Mouse (Mus musculus) adrenal gland, adult 18-20 months (tissue): ENCODE measurements around the gene Ttc25. TPM values are rescaled to one million over a fixed set of nuclear protein-coding genes. Genes with fewer than 3 reads are reported as not detected.
A peak's percentile ranks its signal among the peaks of the same experiment; 100 is the strongest.

Experiments used
- DNase-seq, 2 experiments: peaks; one replicate each; pipeline ENCODE4 v3.0.0; 2021 to 2022; ENCODE audit warnings: low spot score in 2 of 2
- long read RNA-seq, 2 experiments: library from polyadenylated mRNA; stranded (forward); transcript quantifications; one replicate each; pipeline ENCODE4 v2.0.0; 2021
- total RNA-seq, 2 experiments: library from RNA; stranded (reverse); gene quantifications; 1 replicate in 1 of 2; 2 replicates in 1 of 2; pipeline ENCODE4 v1.2.3; 2021

The Ttc25 gene
- 10 to 100 TPM in 1 of 2 experiments, 1 to 10 TPM in 1; 8.8 to 18.8 TPM for total RNA-seq
- long read RNA-seq, experiment 1, partial matches to known transcripts: 21 of 28 reads
- long read RNA-seq, experiment 1, other reads (novel, unspliced or antisense): 4 of 28 reads
- long read RNA-seq, experiment 2, full-length matches to known transcripts: 5 of 58 reads
- long read RNA-seq, experiment 2, partial matches to known transcripts: 42 of 58 reads
- long read RNA-seq, experiment 2, other reads (novel, unspliced or antisense): 11 of 58 reads

DNA sequence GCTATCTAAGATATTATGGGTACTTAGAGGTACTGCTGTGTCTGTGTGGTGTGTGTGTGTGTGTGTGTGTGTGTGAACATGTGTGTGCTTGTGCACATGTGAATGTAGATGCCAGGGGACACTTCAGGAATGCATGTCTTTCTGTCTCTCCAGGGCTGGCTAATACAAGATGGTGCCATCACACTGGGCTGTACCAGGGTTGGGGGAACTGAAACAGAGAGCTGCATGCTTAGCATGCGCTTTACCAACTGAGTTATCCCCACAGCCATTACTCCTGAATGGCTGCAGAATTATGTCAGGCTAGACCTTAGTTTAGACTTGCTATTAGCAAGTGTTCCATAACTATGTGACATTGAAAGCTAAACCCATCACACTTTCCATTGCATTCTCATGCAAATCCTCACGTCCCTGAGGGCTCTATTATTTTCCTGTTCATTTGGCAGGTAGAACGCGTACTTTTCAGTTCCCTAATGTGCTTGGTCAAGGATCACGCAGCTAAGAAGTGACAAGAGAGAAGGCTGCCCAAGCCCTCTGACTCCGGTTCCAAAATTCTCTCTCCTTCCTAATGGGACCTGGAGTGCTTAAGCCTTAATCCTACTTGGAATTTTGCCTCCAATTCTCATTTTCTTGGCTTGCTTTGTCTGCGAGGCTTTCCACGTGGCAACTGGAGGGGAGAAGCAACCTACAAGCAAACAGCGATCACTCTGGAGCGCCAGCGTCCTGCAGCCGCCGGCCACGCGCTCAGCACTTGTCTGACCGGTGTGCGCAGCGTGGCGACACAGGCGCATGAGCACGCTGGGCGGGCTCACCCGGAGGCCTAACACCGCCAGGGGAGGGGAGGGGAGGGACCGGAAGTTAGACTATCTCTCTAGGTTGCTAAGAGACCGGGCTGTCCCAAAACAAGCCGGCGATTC, at the start of gene Ttc25:
Gene Ttc25 (plus strand): TSS at position 776 of the 914 bp plus-strand sequence.
- peak; percentile 85 to 86 for DNase-seq

GRCm38 (mm10) chr11:100500241-100500640, 45.2 kb upstream of the Ttc25 start:
- no peak for DNase-seq

- DNase-seq: no peak
Measured at GRCm38 (mm10) chr11:100500651-100501050, 44.8 kb upstream of the Ttc25 start.

DNA sequence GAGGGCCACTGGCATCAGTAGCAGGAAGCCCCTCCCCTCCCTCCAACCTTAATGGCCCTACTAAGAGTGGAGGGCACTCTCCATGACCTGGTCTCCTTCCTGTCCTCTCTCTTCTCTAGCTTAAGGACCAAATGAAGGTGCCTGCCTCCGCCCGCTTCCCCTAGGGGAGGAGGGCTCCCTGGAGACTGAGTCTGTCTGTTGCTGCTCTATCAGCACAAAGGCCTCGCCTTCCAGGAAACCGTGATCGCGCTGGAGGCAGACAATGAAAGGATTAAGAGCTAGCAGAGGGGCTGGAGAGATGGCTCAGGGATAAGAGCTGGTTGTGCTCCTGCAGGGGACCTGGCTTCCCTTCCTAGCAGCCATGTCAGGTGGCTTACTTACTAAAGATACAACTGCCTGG, 44.1 kb upstream of the Ttc25 start:
- DNase-seq: no peak

DNA sequence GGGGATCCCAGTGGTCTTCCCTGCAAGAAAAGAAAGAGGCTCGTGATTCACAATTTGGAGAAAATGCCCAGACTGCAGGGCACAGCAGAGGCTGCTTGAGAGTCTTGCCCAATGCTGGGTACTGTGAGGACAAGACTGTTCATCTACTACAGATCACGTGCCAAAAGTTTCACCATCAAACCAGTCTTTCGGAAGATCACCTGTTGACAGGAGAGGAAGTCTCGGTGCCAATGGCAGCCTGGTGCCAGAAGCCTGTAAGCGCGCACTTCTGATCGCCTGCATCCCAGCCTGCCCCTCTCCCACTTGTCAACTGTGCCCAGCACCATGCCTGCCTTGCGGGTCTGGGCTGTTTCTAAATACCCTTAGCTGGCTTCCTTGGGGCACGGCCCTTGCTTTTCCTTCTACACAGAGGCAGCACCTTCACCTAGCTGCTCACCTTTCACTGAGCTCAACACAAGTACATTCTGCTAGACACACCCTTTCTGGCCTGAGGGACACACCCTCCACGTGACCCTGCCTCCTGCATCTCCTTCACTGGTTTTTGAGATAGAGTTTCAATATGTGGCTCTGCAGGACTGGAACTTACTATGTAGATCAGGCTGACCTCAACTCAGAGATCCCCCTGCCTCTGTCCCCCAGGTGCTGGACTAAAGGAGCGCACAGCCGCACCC, 40.3 kb upstream of the Ttc25 start:
- no peak for DNase-seq

DNA sequence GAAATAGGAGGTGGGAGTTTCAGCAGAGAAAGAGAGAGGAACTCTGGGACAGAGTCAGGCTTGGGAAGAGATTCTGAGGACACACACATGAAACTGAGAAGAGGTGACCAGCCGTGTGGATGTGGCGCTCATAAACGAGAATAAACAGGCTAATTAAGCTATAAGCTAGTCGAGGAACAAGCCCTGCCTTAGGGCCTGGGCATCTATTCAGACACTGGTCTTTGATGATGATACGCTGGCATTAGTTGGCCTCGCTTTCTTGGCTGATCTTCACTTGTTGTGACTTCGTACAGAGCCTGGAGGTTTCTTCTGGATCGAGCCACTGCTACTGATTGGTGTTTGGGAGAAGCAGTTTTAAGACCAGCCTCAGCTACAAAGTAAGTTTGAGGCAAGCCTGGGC, 39.4 kb upstream of the Ttc25 start:
- DNase-seq: no peak

GRCm38 (mm10) chr11:100510556-100510955, 34.9 kb upstream of the Ttc25 start:
- no peak for DNase-seq

DNA sequence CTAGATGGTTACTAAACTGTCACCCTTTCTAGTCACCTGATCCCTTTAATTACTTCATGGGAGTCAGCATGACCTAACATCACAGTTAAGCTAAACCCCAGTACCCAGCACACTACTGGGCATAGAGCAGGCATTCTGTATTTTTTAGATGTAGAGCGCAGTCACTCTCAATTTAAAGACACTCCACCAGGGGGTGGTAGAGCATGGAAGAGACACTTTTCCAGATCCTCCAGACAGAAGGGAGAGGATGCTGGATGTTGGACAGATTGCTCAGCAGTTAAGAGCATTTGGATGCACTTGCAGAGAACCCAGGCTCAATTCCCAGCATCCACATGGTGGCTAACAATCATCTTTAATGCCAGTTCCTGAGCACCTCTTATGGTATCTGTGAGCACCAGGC, 33.0 kb upstream of the Ttc25 start:
- DNase-seq: no peak

DNA sequence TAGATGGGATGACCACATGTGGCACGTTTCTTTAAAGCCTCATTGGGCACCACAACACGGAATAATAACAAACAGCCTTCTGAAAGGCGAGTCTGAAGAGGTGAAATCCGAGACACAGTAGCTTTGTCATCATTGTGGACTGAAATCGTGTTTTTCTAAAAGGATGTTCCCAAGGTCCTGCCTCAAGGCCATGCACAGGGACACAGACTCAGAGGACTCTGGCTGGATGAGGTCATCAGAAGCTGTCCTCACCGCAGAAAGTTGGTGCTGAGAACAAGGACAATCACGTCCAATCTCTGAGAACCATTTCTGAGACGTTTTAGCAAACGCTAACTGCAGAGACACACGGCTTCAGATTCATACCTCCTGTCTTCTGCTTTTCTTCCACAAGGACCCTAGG, 31.7 kb upstream of the Ttc25 start:
- DNase-seq: peak in 1 of 2 experiments; percentile 48

DNA sequence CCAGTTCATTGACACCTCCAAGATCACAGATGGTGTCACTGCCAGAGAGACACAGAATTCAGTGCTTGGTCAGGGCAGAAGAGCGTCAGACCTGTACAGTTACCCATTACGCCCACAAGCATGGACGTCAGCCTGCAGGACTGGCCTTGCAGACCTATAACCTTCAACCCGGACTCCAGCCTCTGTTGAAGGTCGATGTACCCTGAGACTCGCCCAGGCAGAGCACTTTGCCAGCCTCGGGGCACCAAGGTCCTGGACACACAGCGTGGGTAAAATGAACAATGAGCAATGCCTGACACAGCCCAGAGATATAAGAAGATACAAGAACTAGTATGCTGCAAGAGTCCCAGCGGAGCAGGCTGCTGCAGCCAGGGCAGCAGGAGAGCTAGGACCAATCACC, 30.3 kb upstream of the Ttc25 start:
- DNase-seq: peak in 1 of 2 experiments; percentile 57

DNA sequence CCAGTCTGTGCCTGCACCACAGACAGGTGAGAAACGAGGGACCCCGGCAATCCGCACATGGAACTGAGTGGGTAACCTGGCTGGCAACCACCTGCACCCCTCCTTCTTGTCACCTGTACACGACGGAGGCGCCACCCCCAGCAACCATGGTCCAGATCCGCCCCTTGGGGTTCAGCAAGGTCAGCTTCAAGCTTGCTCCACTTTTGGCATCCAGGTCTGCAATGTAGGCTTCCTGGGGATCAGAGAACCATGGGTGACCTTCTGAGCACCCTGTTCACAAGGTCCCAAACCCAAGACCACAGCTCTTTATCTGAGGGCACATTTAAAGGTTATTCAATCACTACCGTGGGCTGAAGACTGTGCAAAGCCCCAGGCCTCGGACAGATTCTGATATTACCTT, 29.6 kb upstream of the Ttc25 start:
- DNase-seq: no peak

DNA sequence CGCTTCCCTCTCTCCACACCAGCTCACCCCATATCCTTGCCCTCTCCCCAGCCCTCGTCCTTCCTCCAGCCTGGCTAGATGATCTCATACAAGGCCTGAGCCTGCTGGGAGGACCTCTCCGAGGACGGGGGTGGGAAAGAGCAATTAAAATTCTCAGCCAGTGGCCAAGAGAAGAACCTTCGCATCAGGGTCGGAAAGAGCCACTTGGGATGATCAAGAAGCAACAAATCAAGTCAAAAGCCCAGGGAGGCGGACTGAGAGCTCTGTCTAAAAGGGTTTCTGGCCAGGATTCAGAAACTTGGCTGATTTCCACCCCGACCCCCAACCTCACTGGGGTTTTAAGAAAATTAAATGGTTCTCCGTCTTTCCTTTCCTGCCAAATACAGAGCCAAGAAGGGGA, 29.1 kb upstream of the Ttc25 start:
- peak in 1 of 2 experiments; percentile 52 for DNase-seq

DNA sequence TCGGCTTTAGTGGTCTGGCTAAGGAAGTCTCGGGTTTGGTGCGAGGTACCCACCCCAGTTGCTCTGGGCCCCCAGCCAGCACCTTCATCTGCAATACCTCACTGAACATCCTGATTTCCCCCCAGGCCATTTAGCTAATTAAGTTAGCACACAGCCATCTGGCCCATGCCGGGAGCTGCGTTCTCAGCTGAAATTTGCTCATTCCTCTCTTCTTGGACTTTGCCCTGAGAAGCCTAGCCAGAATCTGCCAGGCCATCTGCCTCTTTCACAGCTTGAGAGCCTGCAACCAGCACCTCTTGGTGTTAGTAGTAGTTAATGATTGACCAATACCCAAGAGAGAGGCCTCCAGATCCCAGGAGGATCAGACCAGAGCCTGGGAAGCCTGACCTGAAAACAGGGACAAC, 27.2 kb upstream of the Ttc25 start:
- DNase-seq: no peak

GRCm38 (mm10) chr11:100519188-100519587, 26.2 kb upstream of the Ttc25 start:
- DNase-seq: no peak

GRCm38 (mm10) chr11:100520838-100521237, 24.6 kb upstream of the Ttc25 start:
- peak; percentile 66 to 73 for DNase-seq

DNA sequence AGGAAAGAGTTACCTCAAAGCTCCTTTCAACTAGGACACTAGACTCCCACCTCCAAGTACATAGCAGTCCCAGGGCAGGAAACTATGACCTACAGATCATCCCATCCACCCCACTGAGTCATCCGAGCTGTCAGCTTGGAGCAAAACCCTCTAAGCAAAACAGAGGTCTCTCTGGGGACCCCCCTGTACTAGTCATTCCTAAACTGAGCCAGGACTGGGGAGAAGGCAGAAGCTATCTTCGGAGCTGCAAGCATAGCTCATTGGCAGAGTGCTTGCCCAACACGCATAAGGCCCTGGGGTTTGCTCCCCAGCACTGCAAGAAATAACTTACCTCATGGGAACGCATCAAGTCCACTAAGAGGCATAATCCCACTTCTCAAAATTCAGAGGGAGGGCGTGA, 21.0 kb upstream of the Ttc25 start:
- DNase-seq: no peak

DNA sequence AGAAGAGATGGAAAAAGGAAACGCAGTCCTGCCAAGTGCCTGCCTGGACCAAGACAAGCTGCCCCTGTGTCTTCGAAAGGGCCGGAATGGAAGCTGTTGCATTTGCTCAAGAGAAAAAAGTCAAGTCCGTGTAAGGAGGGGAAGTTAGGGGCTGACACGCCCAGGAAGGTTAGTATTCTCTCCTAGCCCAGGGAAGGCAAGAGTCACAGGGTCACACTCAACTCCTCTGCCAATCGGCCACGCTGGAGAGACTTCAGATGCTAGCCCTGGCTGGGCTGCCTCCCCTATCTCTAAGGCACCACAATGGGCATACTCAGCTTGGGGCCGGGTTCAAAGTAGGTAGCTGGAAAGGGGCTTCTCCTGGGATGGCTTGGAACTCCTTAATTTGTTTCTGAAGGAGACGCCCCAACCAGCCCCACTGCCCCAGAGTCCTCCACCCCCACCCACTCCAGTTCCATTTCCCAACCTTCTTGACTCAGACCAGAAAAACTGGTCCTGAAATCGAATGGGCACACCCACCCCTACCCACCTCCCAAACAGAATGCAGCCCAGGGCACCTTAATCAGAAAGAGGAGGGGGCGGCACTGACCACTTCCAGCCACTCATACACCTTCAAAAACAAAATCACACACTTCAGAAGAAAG, 20.3 kb upstream of the Ttc25 start:
- peak in 1 of 2 experiments; percentile 28 for DNase-seq

- DNase-seq: no peak
Measured at GRCm38 (mm10) chr11:100526052-100526816, 19.2 kb upstream of the Ttc25 start.

- DNase-seq: peak; percentile 49 to 52
Measured at GRCm38 (mm10) chr11:100527066-100527457, 18.3 kb upstream of the Ttc25 start.
